Mouse (Mus musculus): ENCODE results near the gene Msrb3.

Gene Msrb3

GRCm38 (mm10) chr10:120898785-120899762 lies at the start of gene Msrb3:
Gene Msrb3, minus strand, starts transcription at chr10:120899101.
- DNase-seq (ENCODE audit: low read depth, low spot score), result peak; percentile 76

DNA sequence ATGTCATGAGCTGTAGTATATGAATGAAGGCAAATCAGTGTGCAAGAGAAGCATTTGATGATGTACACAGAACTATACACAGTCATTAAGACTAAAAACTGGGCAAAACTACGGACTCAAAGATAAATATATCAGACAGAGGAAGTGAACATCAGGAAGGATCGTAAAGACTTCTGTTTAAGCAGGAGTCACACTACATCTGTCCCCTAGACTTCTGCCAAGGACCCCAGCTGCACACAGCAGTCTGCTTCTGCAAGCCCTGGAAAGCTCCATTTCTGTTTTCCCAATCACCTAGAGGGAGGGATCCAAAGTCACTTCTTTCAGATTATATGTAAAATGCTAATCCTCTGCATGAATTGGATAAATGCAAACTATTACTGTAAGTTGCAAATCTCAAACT lies 49.6 kb upstream of the Msrb3 start:
- no peak for DNase-seq (ENCODE audit: low read depth, low spot score)

DNA sequence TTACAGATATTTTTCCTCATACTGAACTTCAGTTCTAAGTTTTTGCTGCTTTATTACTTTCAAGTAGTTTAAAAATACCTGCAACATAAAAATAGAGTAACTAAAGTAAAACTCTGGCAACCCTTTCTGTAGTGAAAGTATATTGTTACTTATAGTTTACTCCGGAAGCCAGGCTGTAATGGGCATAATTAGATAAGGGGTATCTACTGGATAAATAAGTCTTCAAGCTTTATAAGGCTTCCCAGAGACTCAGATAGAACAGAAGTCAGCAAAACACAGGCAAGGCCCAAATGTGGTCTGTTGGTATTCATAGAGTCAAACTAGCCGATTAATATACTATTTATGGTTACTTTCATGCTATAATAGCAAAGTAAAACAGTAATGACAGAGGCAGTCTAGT lies 48.9 kb upstream of the Msrb3 start:
- no peak for DNase-seq (ENCODE audit: low read depth, low spot score)

GRCm38 (mm10) chr10:120946847-120947246 lies 47.9 kb upstream of the Msrb3 start:
- no peak for DNase-seq (ENCODE audit: low read depth, low spot score)

DNA sequence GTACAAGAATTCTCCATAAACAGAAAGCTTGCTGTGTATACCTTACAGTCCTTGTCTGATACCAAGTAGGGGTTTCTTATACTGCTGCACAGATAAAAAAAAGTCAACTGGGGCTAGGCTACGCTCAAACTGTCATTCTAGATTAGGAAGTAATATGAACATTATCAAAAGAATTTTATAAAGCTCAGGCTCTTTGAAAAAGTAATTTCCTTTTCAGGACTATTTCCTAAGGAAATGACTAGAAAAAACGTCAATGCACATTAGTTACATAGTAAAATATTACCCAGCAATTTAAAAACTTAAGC lies 40.0 kb upstream of the Msrb3 start:
- DNase-seq (ENCODE audit: low read depth, low spot score), result no peak

- DNase-seq (ENCODE audit: low read depth, low spot score), result peak; percentile 48
These were observed 39.4 kb upstream of the Msrb3 start for GRCm38 (mm10) chr10:120938077-120938903.

DNA sequence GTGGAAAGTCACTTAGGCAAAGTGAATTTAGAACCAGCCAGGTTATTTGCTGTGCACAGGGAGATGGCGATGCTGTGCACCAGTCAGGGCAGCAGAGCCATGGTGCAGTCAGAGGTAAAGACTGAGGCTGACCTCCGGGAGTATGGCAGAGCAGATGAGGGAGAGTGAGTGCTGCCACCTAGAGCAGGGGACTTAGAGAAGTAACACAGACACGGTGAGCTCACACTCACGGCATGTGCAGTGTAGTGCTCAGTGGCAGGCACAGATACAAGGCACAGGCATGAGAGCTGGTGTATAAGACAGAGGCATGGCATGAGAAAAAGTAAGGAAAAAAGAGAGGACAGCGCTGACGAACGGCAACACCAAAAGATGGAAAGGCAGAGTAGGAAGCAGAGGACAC lies 30.6 kb upstream of the Msrb3 start:
- no peak for DNase-seq (ENCODE audit: low read depth, low spot score)

DNA sequence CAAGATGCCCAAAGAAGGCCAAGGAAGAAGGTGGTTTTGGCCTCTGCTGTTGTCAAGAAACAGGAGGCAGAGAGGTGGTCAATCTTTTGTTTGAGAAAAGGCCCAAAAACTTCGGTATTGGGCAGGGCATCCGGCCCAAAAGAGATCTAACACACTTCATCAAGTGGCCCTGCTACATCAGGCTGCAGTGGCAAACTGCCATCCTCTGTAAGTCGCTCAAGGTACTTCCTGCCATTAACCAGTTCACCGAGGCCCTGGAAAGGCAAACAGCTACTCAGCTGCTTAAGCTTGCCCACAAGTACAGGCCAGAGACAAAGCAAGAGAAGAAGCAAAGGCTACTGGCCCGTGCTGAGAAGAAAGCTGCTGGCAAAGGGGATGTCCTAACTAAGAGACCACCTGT lies 29.3 kb upstream of the Msrb3 start:
- DNase-seq (ENCODE audit: low read depth, low spot score), result no peak

DNA sequence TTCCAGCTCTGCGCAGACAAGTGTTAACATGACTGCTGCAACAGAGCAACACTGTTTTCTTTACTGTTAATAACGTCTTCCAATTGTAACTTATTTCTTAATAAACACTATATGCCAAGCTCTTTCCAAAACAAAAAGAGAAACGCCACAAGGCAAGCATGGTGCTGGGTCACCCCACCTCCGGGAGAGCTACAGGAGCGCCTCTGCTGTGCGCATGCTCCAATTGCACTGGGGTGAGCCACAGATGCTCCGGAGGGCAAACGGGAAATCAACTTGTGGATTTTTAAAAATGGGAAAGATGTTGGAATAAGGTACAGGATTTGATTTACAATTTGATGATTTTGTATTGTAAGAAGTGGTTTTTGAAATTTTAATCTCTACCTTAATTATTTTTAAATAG lies 27.3 kb upstream of the Msrb3 start:
- DNase-seq (ENCODE audit: low read depth, low spot score), result no peak

DNA sequence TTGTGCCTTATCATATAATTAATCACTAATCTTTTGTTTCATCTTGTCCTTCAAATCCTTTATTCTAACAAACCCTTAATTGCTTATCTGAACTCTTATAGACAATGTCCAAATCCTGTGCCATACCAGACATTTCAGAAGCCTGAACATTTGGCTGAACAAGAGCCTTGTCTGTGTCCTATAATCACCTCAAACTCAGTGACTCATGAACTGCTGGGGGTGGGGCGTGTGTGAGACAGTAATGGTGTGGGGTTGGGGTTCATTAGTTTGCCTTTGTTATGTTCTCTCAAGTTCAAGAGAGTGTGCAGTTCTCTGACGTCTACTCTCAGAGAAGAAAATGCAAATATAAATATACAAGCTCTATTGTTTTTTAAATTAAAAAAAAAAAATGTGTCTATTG lies 22.6 kb upstream of the Msrb3 start:
- DNase-seq (ENCODE audit: low read depth, low spot score), result peak; percentile 16

- DNase-seq (ENCODE audit: low read depth, low spot score), result no peak
These were observed 21.7 kb upstream of the Msrb3 start for GRCm38 (mm10) chr10:120920604-120921003.

- no peak for DNase-seq (ENCODE audit: low read depth, low spot score)
These were observed 17.3 kb upstream of the Msrb3 start for GRCm38 (mm10) chr10:120916250-120916649.

GRCm38 (mm10) chr10:120914948-120915631 lies 16.2 kb upstream of the Msrb3 start:
- DNase-seq (ENCODE audit: low read depth, low spot score), result no peak

DNA sequence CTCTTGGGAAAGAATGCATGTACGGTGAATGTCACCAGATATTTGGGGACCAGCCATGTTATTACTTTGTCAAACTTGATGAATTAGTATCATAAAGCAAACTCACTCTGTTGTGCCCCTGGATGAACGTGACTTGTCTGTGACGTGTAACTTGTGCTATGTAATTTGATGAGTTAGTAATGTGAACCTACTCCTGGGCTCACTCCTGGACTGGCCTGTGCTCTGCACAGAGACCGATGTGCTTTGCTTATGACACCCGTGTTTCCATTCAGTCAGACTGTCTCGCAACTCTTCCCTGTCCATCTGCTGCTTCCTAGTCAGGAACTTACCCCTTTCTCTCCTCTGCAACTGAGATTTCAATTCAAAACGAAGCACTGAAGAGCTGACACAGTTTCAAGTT lies 15.4 kb upstream of the Msrb3 start:
- DNase-seq (ENCODE audit: low read depth, low spot score), result no peak

- no peak for DNase-seq (ENCODE audit: low read depth, low spot score)
These were observed 14.9 kb upstream of the Msrb3 start for GRCm38 (mm10) chr10:120913796-120914195.

GRCm38 (mm10) chr10:120911971-120912370 lies 13.1 kb upstream of the Msrb3 start:
- DNase-seq (ENCODE audit: low read depth, low spot score), result peak; percentile 16

GRCm38 (mm10) chr10:120908776-120909574 lies 10.1 kb upstream of the Msrb3 start:
- no peak for DNase-seq (ENCODE audit: low read depth, low spot score)

DNA sequence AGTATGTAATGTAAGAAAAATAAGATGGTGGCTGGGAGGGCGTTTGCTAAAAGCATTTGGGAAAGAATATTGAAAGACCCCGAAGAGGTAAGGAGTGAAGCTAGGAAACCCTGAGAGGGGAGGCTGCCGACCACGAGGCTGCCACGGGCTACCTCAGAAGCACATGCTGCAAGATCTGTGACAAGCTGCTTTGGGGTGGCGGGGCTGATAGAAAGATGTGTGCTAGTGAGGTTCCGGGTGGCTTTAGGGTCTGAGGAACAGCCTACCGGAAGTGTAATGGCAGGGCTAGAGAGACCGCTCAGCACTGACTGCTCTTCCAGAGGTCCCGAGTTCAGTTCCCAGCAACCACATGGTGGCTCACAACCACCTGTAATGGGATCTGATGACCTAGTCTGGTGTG lies 5.8 kb upstream of the Msrb3 start:
- no peak for DNase-seq (ENCODE audit: low read depth, low spot score)

DNA sequence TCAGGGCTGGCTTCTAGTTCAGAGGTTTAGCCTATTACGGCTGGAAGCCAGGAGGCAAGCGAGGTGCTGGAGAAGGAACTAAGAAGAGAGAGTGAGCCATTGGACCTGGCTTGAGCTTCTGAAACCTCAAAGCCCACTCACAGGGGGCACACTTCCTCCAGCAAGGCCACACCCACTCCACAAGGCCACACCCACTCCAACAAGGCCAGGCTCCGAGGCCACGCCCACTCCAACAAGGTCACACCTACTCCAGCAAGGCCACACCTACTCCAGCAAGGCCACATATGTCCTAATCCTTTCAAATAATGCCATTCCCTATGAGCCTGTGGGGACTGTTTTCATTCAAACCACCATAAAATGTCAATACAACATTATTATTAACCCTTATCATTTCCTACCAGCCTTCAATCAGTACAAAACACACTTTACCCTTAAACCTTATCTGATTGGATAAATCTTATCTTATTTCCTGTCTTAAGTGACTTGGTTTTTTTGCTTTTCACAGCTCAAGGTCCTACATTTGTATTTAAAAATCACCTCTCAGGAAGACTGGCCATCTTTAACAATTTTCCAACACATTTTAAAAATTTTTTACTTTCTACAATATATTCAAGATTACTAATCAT lies 5.1 kb upstream of the Msrb3 start:
- DNase-seq (ENCODE audit: low read depth, low spot score), result peak; percentile 22

- no peak for DNase-seq (ENCODE audit: low read depth, low spot score)
These were observed 2.8 kb upstream of the Msrb3 start for GRCm38 (mm10) chr10:120901746-120902145.

GRCm38 (mm10) chr10:120900096-120900495 lies 1.2 kb upstream of the Msrb3 start:
- no peak for DNase-seq (ENCODE audit: low read depth, low spot score)

Data from 3T3-L1 (cell line).